9 mouse cellular contexts compared by ENCODE assay signal in genomic region chr3:84048729-84049175, GRCm38 (mm10). TPM values are rescaled to one million over a fixed set of nuclear protein-coding genes. Genes with fewer than 3 reads are reported as not detected.
DNase-seq lines count a peak whose midpoint lies in the region; ATAC-seq and TF ChIP-seq lines count a peak whose summit lies in the region.
"Had no signal": no experiment of that assay in that cellular context is flagged by ENCODE, and none has a peak within 500 bp of the region (broad histone marks: within the 10 kb centered on the region; RNA-seq: fewer than 3 reads in every experiment).

No protein-coding gene starts in this region.

- WGBS in kidney, postnatal 0 days: 21% methylated on average over 9 of the region's 9 CpGs
- WGBS in forebrain, embryonic 11.5 days: 17% methylated on average over 9 of the region's 9 CpGs
- 18% methylated on average over 9 of the region's 9 CpGs for WGBS in hindbrain, embryonic 13.5 days
- WGBS in midbrain, embryonic 10.5 days: 19% methylated on average over 9 of the region's 9 CpGs

- H3K4me3 ChIP-seq in kidney, postnatal 0 days (replicated peaks; ENCODE audit: low read depth, low read length): no peak overlapping the region
- no peak overlapping the region for H3K4me3 ChIP-seq in forebrain, embryonic 11.5 days (ENCODE audit: low read depth, low read length)
- no peak overlapping the region for H3K4me3 ChIP-seq in hindbrain, embryonic 13.5 days
- H3K4me3 ChIP-seq in midbrain, embryonic 10.5 days: no peak overlapping the region

- peak; percentile 39; the same call in 1 of the 2 replicates for TF ChIP-seq CTCF in kidney, postnatal 0 days (IDR thresholded peaks at IDR 0.05; ENCODE audit: low read depth)

- H3K27me3 ChIP-seq in kidney, postnatal 0 days (ENCODE audit: insufficient read depth, low read length): no peaks in the 10 kb centered on the region
- no peaks in the 10 kb centered on the region for H3K27me3 ChIP-seq in forebrain, embryonic 11.5 days (ENCODE audit: control insufficient read depth, insufficient read depth, low read length)
- H3K27me3 ChIP-seq in hindbrain, embryonic 13.5 days: 0 out of 2 replicates have a peak, but pooled peaks cover 4% of the 10 kb centered on the region
- H3K27me3 ChIP-seq in midbrain, embryonic 10.5 days (ENCODE audit: low read depth, poor library complexity, severe bottlenecking): peaks cover 3% of the 10 kb centered on the region; the same call in 1 of the 2 replicates

- H3K27ac ChIP-seq in kidney, postnatal 0 days: 0 out of 2 replicates have a peak overlapping the region, but pooled peaks have one; percentile 15
- no peak overlapping the region for H3K27ac ChIP-seq in forebrain, embryonic 11.5 days (ENCODE audit: low read depth, low read length)
- H3K27ac ChIP-seq in hindbrain, embryonic 13.5 days: no peak overlapping the region
- peak overlapping the region; percentile 67 for H3K27ac ChIP-seq in midbrain, embryonic 10.5 days (replicated peaks)

- no peaks in the 10 kb centered on the region for H3K9me3 ChIP-seq in kidney, postnatal 0 days (replicated peaks; ENCODE audit: low read length)
- no peaks in the 10 kb centered on the region for H3K9me3 ChIP-seq in forebrain, embryonic 11.5 days (ENCODE audit: control insufficient read depth, low read length)
- H3K9me3 ChIP-seq in hindbrain, embryonic 13.5 days: no peaks in the 10 kb centered on the region
- H3K9me3 ChIP-seq in midbrain, embryonic 10.5 days (replicated peaks): no peaks in the 10 kb centered on the region; the same call in 1 of the 2 replicates
- H3K9me3 ChIP-seq: G1E had no signal

- ATAC-seq in kidney, postnatal 0 days (replicated peaks; ENCODE audit: low FRiP score, low read depth): no peak; the same call in 1 of the 2 replicates
- 0 out of 2 replicates have a peak, but pooled peaks have one; percentile 10 for ATAC-seq in forebrain, embryonic 11.5 days (replicated peaks; ENCODE audit: low FRiP score)
- peak; percentile 63 for ATAC-seq in hindbrain, embryonic 13.5 days (ENCODE audit: low FRiP score)

- no peaks in the 10 kb centered on the region for H3K36me3 ChIP-seq in kidney, postnatal 0 days (ENCODE audit: insufficient read depth, low read length)
- no peaks in the 10 kb centered on the region for H3K36me3 ChIP-seq in forebrain, embryonic 11.5 days (ENCODE audit: control insufficient read depth, insufficient read depth, low read length)
- no peaks in the 10 kb centered on the region for H3K36me3 ChIP-seq in hindbrain, embryonic 13.5 days
- H3K36me3 ChIP-seq in midbrain, embryonic 10.5 days: no peaks in the 10 kb centered on the region

- H3K9ac ChIP-seq in kidney, postnatal 0 days (ENCODE audit: low read depth, low read length): no peak overlapping the region
- H3K9ac ChIP-seq in forebrain, embryonic 11.5 days (ENCODE audit: low read length): peak overlapping the region; percentile 20; the same call in 1 of the 2 replicates
- H3K9ac ChIP-seq in hindbrain, embryonic 13.5 days: peak overlapping the region; percentile 49

- H3K4me2 ChIP-seq in kidney, postnatal 0 days (ENCODE audit: low read length): peak overlapping the region; percentile 4; the same call in 1 of the 2 replicates
- H3K4me2 ChIP-seq in forebrain, embryonic 11.5 days (ENCODE audit: low read depth, low read length, severe bottlenecking): no peak overlapping the region
- no peak overlapping the region for H3K4me2 ChIP-seq in hindbrain, embryonic 13.5 days

- peak; percentile 83 for DNase-seq in kidney, postnatal 0 days (ENCODE audit: low spot score)
- DNase-seq in kidney, postnatal 36 days: no peak
- peak; percentile 56 for DNase-seq in forebrain, embryonic 11.5 days (ENCODE audit: low spot score)
- peak; percentile 29 for DNase-seq in midbrain, embryonic 10.5 days (ENCODE audit: low spot score)
- no peak for DNase-seq in thymus, postnatal 4 days
- DNase-seq in layer of hippocampus, adult 9-10 months (ENCODE audit: low spot score): no peak
- DNase-seq in cerebellum, postnatal 4 days (ENCODE audit: low spot score in 2 of 2): no peak

- H3K4me1 ChIP-seq in kidney, postnatal 0 days (replicated peaks; ENCODE audit: insufficient read depth, low read length): no peaks in the 10 kb centered on the region
- peaks cover 4% of the 10 kb centered on the region for H3K4me1 ChIP-seq in forebrain, embryonic 11.5 days (replicated peaks; ENCODE audit: control insufficient read depth, insufficient read depth, low read length)
- H3K4me1 ChIP-seq in hindbrain, embryonic 13.5 days (replicated peaks): peaks cover 6% of the 10 kb centered on the region
- peaks cover 11% of the 10 kb centered on the region for H3K4me1 ChIP-seq in midbrain, embryonic 10.5 days

RNA-seq across cellular contexts. Expression of gene Tmem131l, which starts 8.8 kb away (rescaled TPM):
- 21.6 and 22.4 TPM in 2 replicates for polyA plus RNA-seq in kidney, postnatal 0 days (2015; fragmentation: Nextera tagmentation; extraction: Ambion mirVana)
- polyA plus RNA-seq in forebrain, embryonic 11.5 days (2014; fragmentation: Nextera tagmentation; extraction: Ambion mirVana): 96.0 and 99.2 TPM in 2 replicates
- 66.6 and 75.8 TPM in 2 replicates for polyA plus RNA-seq in hindbrain, embryonic 13.5 days (2015; fragmentation: Nextera tagmentation; extraction: Ambion mirVana)
- 59.4 and 68.0 TPM in 2 replicates for polyA plus RNA-seq in midbrain, embryonic 10.5 days (2016; fragmentation: Nextera tagmentation; extraction: Ambion mirVana)

Comparison
In these comparisons a context has a peak if more than half of its experiments do, and no peak if none do; other contexts are left out.
1. DNase-seq: peak in kidney, postnatal 0 days (single experiment), forebrain, embryonic 11.5 days (single experiment) and midbrain, embryonic 10.5 days (single experiment); none in kidney, postnatal 36 days (0 of 2), thymus, postnatal 4 days (single experiment), layer of hippocampus, adult 9-10 months (single experiment) and cerebellum, postnatal 4 days (0 of 2).
2. H3K27ac ChIP-seq: peak in kidney, postnatal 0 days (single experiment) and midbrain, embryonic 10.5 days (single experiment); none in forebrain, embryonic 11.5 days (single experiment) and hindbrain, embryonic 13.5 days (single experiment).